ENCODE assay signal across 8 mouse cellular contexts in the genomic region with DNA sequence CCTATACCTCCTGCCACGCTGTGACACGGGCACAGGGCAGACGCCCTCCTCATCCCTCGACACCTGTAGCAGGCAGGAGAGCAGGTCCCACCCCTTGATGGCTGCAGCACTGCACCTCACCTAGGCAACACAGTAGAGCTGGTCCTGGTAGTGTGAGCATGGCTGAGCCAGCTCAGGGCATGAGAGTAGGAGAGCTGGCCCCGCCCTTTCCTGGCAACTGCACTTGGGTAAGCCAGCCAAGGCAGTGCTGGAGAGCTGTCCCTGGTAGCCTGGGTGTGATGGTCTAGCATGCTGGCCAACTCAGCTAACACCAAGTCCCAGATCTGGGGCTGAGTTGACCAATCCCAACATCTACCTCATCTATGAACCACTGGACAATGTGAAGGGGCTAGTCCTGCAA. TPM values are rescaled to one million over a fixed set of nuclear protein-coding genes. Genes with fewer than 3 reads are reported as not detected.
A peak's percentile ranks its signal among the peaks of the same experiment; 100 is the strongest.
DNase-seq lines count a peak whose midpoint lies in the region; ATAC-seq lines count a peak whose summit lies in the region.

No protein-coding gene starts in this region.

- H3K27me3 ChIP-seq in midbrain, embryonic 13.5 days: no peaks in the 10 kb centered on the region
- no peaks in the 10 kb centered on the region for H3K27me3 ChIP-seq in midbrain, embryonic 16.5 days (ENCODE audit: control insufficient read depth, insufficient read depth, low read depth, low read length)
- H3K27me3 ChIP-seq in intestine, embryonic 16.5 days (replicated peaks; ENCODE audit: control insufficient read depth, insufficient read depth, low read length): no peaks in the 10 kb centered on the region
- no peaks in the 10 kb centered on the region for H3K27me3 ChIP-seq in hindbrain, embryonic 13.5 days

- ATAC-seq in CD4-positive, CD25-positive, alpha-beta regulatory T cell, adult 4 months: no peak
- peak; percentile 56; the same call in 1 of the 2 replicates for ATAC-seq in midbrain, embryonic 13.5 days
- no peak for ATAC-seq in midbrain, embryonic 16.5 days
- 0 out of 2 replicates have a peak, but pooled peaks have one; percentile 13 for ATAC-seq in intestine, embryonic 16.5 days
- no peak for ATAC-seq in hindbrain, embryonic 13.5 days (ENCODE audit: low FRiP score)

- H3K4me1 ChIP-seq in midbrain, embryonic 13.5 days (replicated peaks): no peaks in the 10 kb centered on the region
- H3K4me1 ChIP-seq in midbrain, embryonic 16.5 days (ENCODE audit: control insufficient read depth, insufficient read depth, low read length): no peaks in the 10 kb centered on the region
- no peaks in the 10 kb centered on the region for H3K4me1 ChIP-seq in intestine, embryonic 16.5 days (ENCODE audit: control insufficient read depth, insufficient read depth, low read length)
- H3K4me1 ChIP-seq in hindbrain, embryonic 13.5 days (replicated peaks): no peaks in the 10 kb centered on the region

- 0 out of 2 replicates have a peak, but pooled peaks cover 6% of the 10 kb centered on the region for H3K9me3 ChIP-seq in midbrain, embryonic 13.5 days
- no peaks in the 10 kb centered on the region for H3K9me3 ChIP-seq in midbrain, embryonic 16.5 days (replicated peaks; ENCODE audit: control insufficient read depth, low read length, poor library complexity, severe bottlenecking)
- no peaks in the 10 kb centered on the region for H3K9me3 ChIP-seq in intestine, embryonic 16.5 days (ENCODE audit: control insufficient read depth, low read length)
- H3K9me3 ChIP-seq in hindbrain, embryonic 13.5 days: no peaks in the 10 kb centered on the region; the same call in 1 of the 2 replicates

- H3K36me3 ChIP-seq in midbrain, embryonic 13.5 days: no peaks in the 10 kb centered on the region
- H3K36me3 ChIP-seq in midbrain, embryonic 16.5 days (ENCODE audit: control insufficient read depth, insufficient read depth, low read length): no peaks in the 10 kb centered on the region
- no peaks in the 10 kb centered on the region for H3K36me3 ChIP-seq in intestine, embryonic 16.5 days (ENCODE audit: control insufficient read depth, insufficient read depth, low read length)
- no peaks in the 10 kb centered on the region for H3K36me3 ChIP-seq in hindbrain, embryonic 13.5 days

- no peak overlapping the region for H3K4me2 ChIP-seq in midbrain, embryonic 13.5 days (replicated peaks)
- H3K4me2 ChIP-seq in midbrain, embryonic 16.5 days (ENCODE audit: low read length): no peak overlapping the region
- H3K4me2 ChIP-seq in intestine, embryonic 16.5 days (ENCODE audit: low read depth, low read length): no peak overlapping the region
- H3K4me2 ChIP-seq in hindbrain, embryonic 13.5 days: no peak overlapping the region

- no peak overlapping the region for H3K27ac ChIP-seq in midbrain, embryonic 13.5 days
- H3K27ac ChIP-seq in midbrain, embryonic 16.5 days (ENCODE audit: low read length): no peak overlapping the region
- H3K27ac ChIP-seq in intestine, embryonic 16.5 days (ENCODE audit: low read length): no peak overlapping the region
- H3K27ac ChIP-seq in hindbrain, embryonic 13.5 days: no peak overlapping the region

- no peak overlapping the region for H3K4me3 ChIP-seq in midbrain, embryonic 13.5 days (replicated peaks)
- no peak overlapping the region for H3K4me3 ChIP-seq in midbrain, embryonic 16.5 days (ENCODE audit: low read depth, low read length)
- H3K4me3 ChIP-seq in intestine, embryonic 16.5 days (ENCODE audit: low read length): no peak overlapping the region
- H3K4me3 ChIP-seq in hindbrain, embryonic 13.5 days: no peak overlapping the region

- peak; percentile 5 for DNase-seq in CD4-positive, CD25-positive, alpha-beta regulatory T cell, adult 2 months (ENCODE audit: low read depth, low spot score)
- DNase-seq in skeletal muscle tissue, adult 2 months (ENCODE audit: low read depth, low spot score): peak; percentile 11
- no peak for DNase-seq in natural killer cell, adult 2 months (ENCODE audit: low spot score in 2 of 2)

- 96% methylated on average over 5 of the region's 5 CpGs for WGBS in midbrain, embryonic 13.5 days
- 96% methylated on average over 5 of the region's 5 CpGs for WGBS in midbrain, embryonic 16.5 days
- 93% methylated on average over 5 of the region's 5 CpGs for WGBS in intestine, embryonic 16.5 days
- 90% methylated on average over 5 of the region's 5 CpGs for WGBS in hindbrain, embryonic 13.5 days

- no peak overlapping the region for H3K9ac ChIP-seq in midbrain, embryonic 13.5 days (replicated peaks)
- H3K9ac ChIP-seq in midbrain, embryonic 16.5 days (ENCODE audit: low read depth, low read length): no peak overlapping the region
- H3K9ac ChIP-seq in intestine, embryonic 16.5 days (ENCODE audit: low read depth, low read length): no peak overlapping the region
- no peak overlapping the region for H3K9ac ChIP-seq in hindbrain, embryonic 13.5 days

RNA-seq across cellular contexts. Expression of gene Tbc1d5, which starts 19.9 kb away (rescaled TPM):
- polyA plus RNA-seq in CD4-positive, CD25-positive, alpha-beta regulatory T cell, adult 4 months (2017; shearing (Covaris generic)): 10 to 100 TPM; 17.3 to 23.9 TPM
- polyA plus RNA-seq in midbrain, embryonic 13.5 days (2015; fragmentation: Nextera tagmentation; extraction: Ambion mirVana): 8.0 and 8.5 TPM in 2 replicates
- polyA plus RNA-seq in midbrain, embryonic 16.5 days (2015; fragmentation: Nextera tagmentation; extraction: Ambion mirVana): 8.2 and 9.1 TPM in 2 replicates
- polyA plus RNA-seq in intestine, embryonic 16.5 days (2015; fragmentation: Nextera tagmentation; extraction: Ambion mirVana): 10.2 and 10.4 TPM in 2 replicates
- polyA plus RNA-seq in hindbrain, embryonic 13.5 days (2015; fragmentation: Nextera tagmentation; extraction: Ambion mirVana): 8.3 and 8.9 TPM in 2 replicates

Comparison
In these comparisons a context has a peak if more than half of its experiments do, and no peak if none do; other contexts are left out.
1. ATAC-seq: peak in midbrain, embryonic 13.5 days (single experiment) and intestine, embryonic 16.5 days (single experiment); none in CD4-positive, CD25-positive, alpha-beta regulatory T cell, adult 4 months (single experiment), midbrain, embryonic 16.5 days (single experiment) and hindbrain, embryonic 13.5 days (single experiment).
2. DNase-seq: peak in CD4-positive, CD25-positive, alpha-beta regulatory T cell, adult 2 months (single experiment) and skeletal muscle tissue, adult 2 months (single experiment); none in natural killer cell, adult 2 months (0 of 2).